Mouse (Mus musculus) brain, embryonic 14.5 days (tissue): ENCODE measurements around the gene Atp6v1d.

ENCODE experiments used
- CTCF ChIP-seq: fragments of 200-500 bp; IDR thresholded peaks from 2 replicates; pipeline ENCODE4 v1.5.1; 2012; ENCODE audit warnings: inconsistent platforms, mild to moderate bottlenecking, moderate library complexity, borderline replicate concordance; ENCODE audit not compliant: insufficient read depth, insufficient read length; ENCODE audit errors: extremely low read depth
- POLR2A ChIP-seq: fragments of 200-500 bp; IDR thresholded peaks from 2 replicates; pipeline ENCODE4 v1.6.1; 2012; ENCODE audit warnings: mild to moderate bottlenecking, inconsistent platforms, borderline replicate concordance; ENCODE audit not compliant: poor library complexity, insufficient read depth, insufficient read length, severe bottlenecking; ENCODE audit errors: extremely low read depth

GRCm38 (mm10) chr12:78897861-78898260, 36.4 kb upstream of the Atp6v1d start:
- TF ChIP-seq CTCF (no peak), POLR2A (no peak)
